Mouse (Mus musculus): ENCODE measurements around the gene Chst12. TPM values are rescaled to one million over a fixed set of nuclear protein-coding genes. Genes with fewer than 3 reads are reported as not detected.
A peak's percentile ranks its signal among the peaks of the same experiment; 100 is the strongest.

Chst12 gene
- polyA plus RNA-seq, 1 experiment from 2014 or later, result 24.1 TPM

DNA sequence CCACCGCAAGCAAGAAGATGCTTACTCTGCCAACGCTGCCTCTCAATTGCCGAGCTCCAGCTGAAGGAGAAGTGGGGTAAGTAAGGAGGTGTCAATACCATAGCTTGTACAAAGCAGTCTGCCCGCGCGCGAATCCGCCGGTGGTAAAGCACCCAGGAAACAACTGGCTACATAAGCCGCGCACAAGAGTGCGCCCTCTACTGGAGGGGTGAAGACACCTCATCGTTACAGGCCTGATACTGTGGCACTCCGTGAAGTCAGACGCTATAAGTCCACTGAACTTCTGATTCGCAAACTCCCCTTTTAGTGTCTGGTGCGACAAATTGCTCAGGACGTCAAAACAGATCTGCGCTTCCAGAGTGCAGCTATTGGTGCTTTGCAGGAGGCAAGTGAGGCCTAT, 41.0 kb downstream of the Chst12 start:
- H3K9me3 ChIP-seq (ENCODE audit: low read length), result no peaks in the 10 kb centered on the region
- H3K9ac ChIP-seq (replicated peaks; ENCODE audit: low read length), result no peak overlapping the region
- no peaks in the 10 kb centered on the region for H3K27me3 ChIP-seq (ENCODE audit: insufficient read depth, low read length)
- no peak overlapping the region for H3K27ac ChIP-seq (ENCODE audit: low read length)
- H3K4me2 ChIP-seq (replicated peaks; ENCODE audit: low read depth, low read length), result no peak overlapping the region
- H3K36me3 ChIP-seq (ENCODE audit: insufficient read depth, low read length), result no peaks in the 10 kb centered on the region
- H3K4me3 ChIP-seq (ENCODE audit: low read length), result no peak overlapping the region
- ATAC-seq (ENCODE audit: low FRiP score, low TSS enrichment), result no peak
- H3K4me1 ChIP-seq (ENCODE audit: insufficient read depth, low read length), result peaks cover 6% of the 10 kb centered on the region
- WGBS, result 86% methylated on average over 19 of the region's 19 CpGs

- WGBS, result 38% methylated on average over 17 of the region's 17 CpGs
- Histone ChIP-seq H3K4me1 (ENCODE audit: insufficient read depth, low read length) (peaks cover 6% of the 10 kb centered on the region), H3K9ac (replicated peaks; ENCODE audit: low read length) (no peak overlapping the region), H3K27me3 (ENCODE audit: insufficient read depth, low read length) (no peaks in the 10 kb centered on the region), H3K36me3 (ENCODE audit: insufficient read depth, low read length) (no peaks in the 10 kb centered on the region), H3K27ac (ENCODE audit: low read length) (no peak overlapping the region), H3K4me2 (replicated peaks; ENCODE audit: low read depth, low read length) (peak overlapping the region; percentile 26), H3K4me3 (ENCODE audit: low read length) (no peak overlapping the region), H3K9me3 (ENCODE audit: low read length) (no peaks in the 10 kb centered on the region)
- ATAC-seq (ENCODE audit: low FRiP score, low TSS enrichment), result peak; percentile 75
Measured at GRCm38 (mm10) chr5:140549306-140550047, 44.1 kb downstream of the Chst12 start.

GRCm38 (mm10) chr5:140553719-140554118, 48.4 kb downstream of the Chst12 start:
- H3K9ac ChIP-seq (replicated peaks; ENCODE audit: low read length), result no peak overlapping the region
- H3K9me3 ChIP-seq (ENCODE audit: low read length), result no peaks in the 10 kb centered on the region
- 93% methylated on average over 7 of the region's 7 CpGs for WGBS
- H3K27ac ChIP-seq (ENCODE audit: low read length), result no peak overlapping the region
- no peaks in the 10 kb centered on the region for H3K27me3 ChIP-seq (ENCODE audit: insufficient read depth, low read length)
- no peak overlapping the region for H3K4me3 ChIP-seq (ENCODE audit: low read length)
- H3K4me2 ChIP-seq (replicated peaks; ENCODE audit: low read depth, low read length), result no peak overlapping the region
- H3K36me3 ChIP-seq (ENCODE audit: insufficient read depth, low read length), result no peaks in the 10 kb centered on the region
- H3K4me1 ChIP-seq (ENCODE audit: insufficient read depth, low read length), result peaks cover 6% of the 10 kb centered on the region
- ATAC-seq (ENCODE audit: low FRiP score, low TSS enrichment), result no peak

GRCm38 (mm10) chr5:140556859-140557258, 51.5 kb downstream of the Chst12 start:
- Histone ChIP-seq H3K4me1 (ENCODE audit: insufficient read depth, low read length) (no peaks in the 10 kb centered on the region), H3K9me3 (ENCODE audit: low read length) (no peaks in the 10 kb centered on the region), H3K36me3 (ENCODE audit: insufficient read depth, low read length) (no peaks in the 10 kb centered on the region), H3K27me3 (ENCODE audit: insufficient read depth, low read length) (no peaks in the 10 kb centered on the region), H3K4me2 (replicated peaks; ENCODE audit: low read depth, low read length) (no peak overlapping the region), H3K27ac (ENCODE audit: low read length) (no peak overlapping the region), H3K9ac (replicated peaks; ENCODE audit: low read length) (no peak overlapping the region), H3K4me3 (ENCODE audit: low read length) (no peak overlapping the region)
- WGBS, result 71% methylated on average over 3 of the region's 3 CpGs
- ATAC-seq (ENCODE audit: low FRiP score, low TSS enrichment), result peak; percentile 57

DNA sequence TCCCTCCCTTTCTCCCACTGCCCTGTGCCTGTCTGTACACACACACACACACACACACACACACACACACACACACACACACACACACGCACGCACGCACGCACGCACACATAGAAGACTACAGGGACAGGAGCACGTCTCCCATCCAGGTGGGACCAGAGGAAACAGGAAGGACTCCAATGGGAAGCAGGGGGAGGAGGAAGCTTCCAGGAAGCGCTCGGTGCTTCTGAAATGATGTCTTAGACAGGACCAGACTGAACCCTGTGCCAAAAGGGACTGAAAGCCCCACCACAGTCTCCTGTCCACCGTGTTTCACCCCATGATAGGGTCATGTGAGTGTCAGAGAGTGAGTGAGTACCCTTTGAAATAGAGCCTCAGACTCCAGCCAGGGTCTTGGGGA, 57.3 kb downstream of the Chst12 start:
- Histone ChIP-seq H3K9me3 (ENCODE audit: low read length) (no peaks in the 10 kb centered on the region), H3K4me1 (ENCODE audit: insufficient read depth, low read length) (peaks cover 24% of the 10 kb centered on the region), H3K27ac (ENCODE audit: low read length) (no peak overlapping the region), H3K9ac (replicated peaks; ENCODE audit: low read length) (no peak overlapping the region), H3K4me2 (replicated peaks; ENCODE audit: low read depth, low read length) (no peak overlapping the region), H3K27me3 (ENCODE audit: insufficient read depth, low read length) (no peaks in the 10 kb centered on the region), H3K36me3 (ENCODE audit: insufficient read depth, low read length) (no peaks in the 10 kb centered on the region), H3K4me3 (ENCODE audit: low read length) (no peak overlapping the region)
- ATAC-seq (ENCODE audit: low FRiP score, low TSS enrichment), result no peak
- 75% methylated on average over 9 of the region's 9 CpGs for WGBS

DNA sequence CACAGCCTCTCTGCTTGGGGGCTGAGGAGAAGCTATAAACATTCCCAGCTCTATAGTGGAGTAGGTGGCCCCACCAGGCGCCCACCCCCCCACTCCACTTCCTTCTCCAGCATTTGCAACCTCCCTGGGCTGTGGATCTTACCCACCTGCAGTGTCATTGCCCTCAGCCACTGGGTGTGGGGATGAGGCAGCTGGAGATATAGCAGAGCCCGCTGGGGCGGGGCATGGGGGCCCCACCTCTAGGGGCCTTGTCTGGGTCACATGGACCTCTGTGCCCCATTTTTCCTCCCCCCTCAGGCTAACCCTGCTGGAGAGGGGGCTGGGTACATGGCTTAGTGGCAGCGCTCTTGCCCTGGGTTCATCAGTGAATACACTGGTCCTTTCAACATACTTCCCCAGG, 59.5 kb downstream of the Chst12 start, which contains the start of gene Grifin:
Gene Grifin, minus strand, starts transcription at position 176 of the 400 bp plus-strand sequence.
- Histone ChIP-seq H3K27ac (ENCODE audit: low read length) (peak within 1 kb of the TSS; percentile 68; the same call in 1 of the 2 replicates), H3K4me1 (ENCODE audit: insufficient read depth, low read length) (peaks cover 28% of the 10 kb centered on the region), H3K4me3 (ENCODE audit: low read length) (no peak within 1 kb of the TSS), H3K9me3 (ENCODE audit: low read length) (no peaks in the 10 kb centered on the region), H3K27me3 (ENCODE audit: insufficient read depth, low read length) (no peaks in the 10 kb centered on the region), H3K4me2 (replicated peaks; ENCODE audit: low read depth, low read length) (no peak within 1 kb of the TSS), H3K36me3 (ENCODE audit: insufficient read depth, low read length) (no peaks in the 10 kb centered on the region), H3K9ac (replicated peaks; ENCODE audit: low read length) (no peak within 1 kb of the TSS)
- WGBS, result 84% methylated on average over 4 of the region's 4 CpGs
- no peak for ATAC-seq (ENCODE audit: low FRiP score, low TSS enrichment)

DNA sequence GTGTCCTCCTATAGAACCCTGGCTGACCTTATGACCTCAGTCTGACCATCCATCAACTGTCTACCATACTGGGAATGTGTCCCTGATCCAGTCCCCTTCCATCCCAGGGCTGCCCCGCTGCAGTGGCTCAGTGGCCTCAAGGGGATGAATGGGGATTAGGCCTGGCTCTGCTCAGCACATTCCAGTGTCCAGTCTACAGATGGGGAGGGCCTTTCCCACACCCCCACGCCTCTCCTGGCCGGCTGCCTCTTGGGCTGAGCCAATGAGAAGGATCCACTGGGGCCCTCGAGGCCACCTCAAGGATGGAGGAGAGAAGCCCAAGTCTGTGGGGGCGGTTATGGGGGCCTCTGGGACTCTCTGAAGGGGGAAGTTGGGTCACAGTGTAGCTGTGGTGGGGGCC, 60.1 kb downstream of the Chst12 start:
- peak; percentile 76 for ATAC-seq (ENCODE audit: low FRiP score, low TSS enrichment)
- no peak overlapping the region for H3K4me2 ChIP-seq (replicated peaks; ENCODE audit: low read depth, low read length)
- no peaks in the 10 kb centered on the region for H3K27me3 ChIP-seq (ENCODE audit: insufficient read depth, low read length)
- WGBS, result 50% methylated on average over 5 of the region's 5 CpGs
- H3K9ac ChIP-seq (replicated peaks; ENCODE audit: low read length), result no peak overlapping the region
- H3K4me1 ChIP-seq (ENCODE audit: insufficient read depth, low read length), result peaks cover 28% of the 10 kb centered on the region
- H3K9me3 ChIP-seq (ENCODE audit: low read length), result no peaks in the 10 kb centered on the region
- H3K27ac ChIP-seq (ENCODE audit: low read length), result peak overlapping the region; percentile 68; the same call in 1 of the 2 replicates
- no peak overlapping the region for H3K4me3 ChIP-seq (ENCODE audit: low read length)
- H3K36me3 ChIP-seq (ENCODE audit: insufficient read depth, low read length), result no peaks in the 10 kb centered on the region

- no peaks in the 10 kb centered on the region for H3K9me3 ChIP-seq (ENCODE audit: low read length)
- no peak overlapping the region for H3K4me3 ChIP-seq (ENCODE audit: low read length)
- no peak overlapping the region for H3K9ac ChIP-seq (replicated peaks; ENCODE audit: low read length)
- H3K4me2 ChIP-seq (replicated peaks; ENCODE audit: low read depth, low read length), result no peak overlapping the region
- peaks cover 28% of the 10 kb centered on the region for H3K4me1 ChIP-seq (ENCODE audit: insufficient read depth, low read length)
- ATAC-seq (ENCODE audit: low FRiP score, low TSS enrichment), result peak; percentile 25
- 61% methylated on average over 6 of the region's 6 CpGs for WGBS
- no peaks in the 10 kb centered on the region for H3K36me3 ChIP-seq (ENCODE audit: insufficient read depth, low read length)
- no peaks in the 10 kb centered on the region for H3K27me3 ChIP-seq (ENCODE audit: insufficient read depth, low read length)
- peak overlapping the region; percentile 68; the same call in 1 of the 2 replicates for H3K27ac ChIP-seq (ENCODE audit: low read length)
Measured at GRCm38 (mm10) chr5:140565856-140566255, 60.5 kb downstream of the Chst12 start.

- Histone ChIP-seq H3K27ac (ENCODE audit: low read length) (peak overlapping the region; percentile 68; the same call in 1 of the 2 replicates), H3K4me1 (ENCODE audit: insufficient read depth, low read length) (peaks cover 28% of the 10 kb centered on the region), H3K36me3 (ENCODE audit: insufficient read depth, low read length) (no peaks in the 10 kb centered on the region), H3K4me2 (replicated peaks; ENCODE audit: low read depth, low read length) (no peak overlapping the region), H3K4me3 (ENCODE audit: low read length) (no peak overlapping the region), H3K9me3 (ENCODE audit: low read length) (no peaks in the 10 kb centered on the region), H3K9ac (replicated peaks; ENCODE audit: low read length) (no peak overlapping the region), H3K27me3 (ENCODE audit: insufficient read depth, low read length) (no peaks in the 10 kb centered on the region)
- WGBS, result 70% methylated on average over 4 of the region's 4 CpGs
- no peak; the same call in 1 of the 2 replicates for ATAC-seq (ENCODE audit: low FRiP score, low TSS enrichment)
Measured at GRCm38 (mm10) chr5:140566271-140566670, 60.9 kb downstream of the Chst12 start.

DNA sequence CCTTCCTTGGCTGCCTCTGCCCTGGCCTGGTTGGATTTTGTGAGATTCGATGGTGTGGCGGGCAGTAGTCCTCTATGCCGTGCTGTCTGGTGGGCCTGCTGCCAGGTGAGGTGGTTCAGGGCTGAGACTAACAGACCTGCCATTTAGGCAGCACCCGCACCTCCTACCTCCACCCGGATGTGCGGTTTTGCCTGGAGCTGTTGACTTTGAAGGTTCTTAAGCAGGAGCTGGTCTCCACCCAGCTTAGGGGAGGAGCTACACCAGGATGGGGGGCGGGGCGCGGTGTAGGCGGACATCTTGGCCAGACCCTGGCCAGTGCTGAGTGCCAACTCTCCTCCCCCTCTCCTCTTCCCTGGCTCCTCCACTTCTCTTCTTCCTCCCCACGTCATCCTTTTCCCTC, 62.0 kb downstream of the Chst12 start:
- Histone ChIP-seq H3K27me3 (ENCODE audit: insufficient read depth, low read length) (no peaks in the 10 kb centered on the region), H3K9me3 (ENCODE audit: low read length) (no peaks in the 10 kb centered on the region), H3K4me1 (ENCODE audit: insufficient read depth, low read length) (peaks cover 28% of the 10 kb centered on the region), H3K27ac (ENCODE audit: low read length) (no peak overlapping the region), H3K36me3 (ENCODE audit: insufficient read depth, low read length) (no peaks in the 10 kb centered on the region), H3K9ac (replicated peaks; ENCODE audit: low read length) (no peak overlapping the region), H3K4me3 (ENCODE audit: low read length) (no peak overlapping the region), H3K4me2 (replicated peaks; ENCODE audit: low read depth, low read length) (no peak overlapping the region)
- WGBS, result 44% methylated on average over 11 of the region's 11 CpGs
- peak; percentile 32 for ATAC-seq (ENCODE audit: low FRiP score, low TSS enrichment)
